Mouse (Mus musculus): ENCODE measurements around the gene Pard3b.

GRCm38 (mm10) chr1:62254888-62255287, 616.3 kb downstream of the Pard3b start:
- TF ChIP-seq POLR2A (IDR thresholded peaks at IDR 0.05; ENCODE audit: control insufficient read depth, extremely low read depth, insufficient read depth, low read length, poor library complexity) (no peak), CTCF (IDR thresholded peaks at IDR 0.05; ENCODE audit: borderline replicate concordance, control insufficient read depth, extremely low read depth, insufficient read depth, low read length, poor library complexity) (no peak)

Data from thymus, adult 2 months (tissue).